Mouse (Mus musculus): ENCODE results near the gene Diablo.

DNA sequence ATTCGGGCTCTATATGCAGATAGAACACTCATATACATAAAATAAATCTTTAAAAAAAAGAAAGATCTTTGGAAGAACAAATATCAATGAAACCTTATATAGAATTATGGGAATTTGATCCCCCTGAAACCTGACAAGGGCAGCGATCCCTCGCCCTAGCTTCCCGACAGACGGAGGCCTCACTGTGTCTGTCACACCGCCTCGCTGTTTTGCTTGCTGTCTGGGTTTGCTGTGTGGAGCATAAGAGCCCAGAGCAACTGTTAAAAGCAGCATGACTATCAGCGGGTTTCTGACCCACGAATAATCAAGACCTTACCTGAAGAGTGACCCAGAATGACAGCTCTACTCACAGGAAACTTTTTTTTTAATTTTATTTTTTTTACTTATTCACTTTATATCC is 3.3 kb downstream of the Diablo start:
- TF ChIP-seq CTCF (conservative IDR thresholded peaks at IDR 0.05 in 1 of 2, IDR thresholded peaks at IDR 0.05 in 1 of 2; ENCODE audit: low read depth in 2 of 2, low read length in 2 of 2): no peak
- TF ChIP-seq NRF1 (IDR thresholded peaks at IDR 0.05; ENCODE audit: low read depth, low read length): no peak
- TF ChIP-seq NELFE (IDR thresholded peaks at IDR 0.05; ENCODE audit: low read depth, low read length): no peak
- no peak for TF ChIP-seq POLR2A (IDR thresholded peaks at IDR 0.05; ENCODE audit: low read depth, low read length)
- TF ChIP-seq RAD21 (IDR thresholded peaks at IDR 0.05; ENCODE audit: low read depth, low read length): no peak
